Mouse (Mus musculus) heart, embryonic 15.5 days (tissue): ENCODE measurements around the gene 1110017D15Rik. TPM values are rescaled to one million over a fixed set of nuclear protein-coding genes. Genes with fewer than 3 reads are reported as not detected.

Source experiments
- ATAC-seq: fragments of 200-750 bp; cut with Nextera tagmentation; replicated peaks from 2 replicates; pipeline ENCODE4 v1.8.0; 2017; ENCODE audit warnings: low read depth, moderate TSS enrichment; ENCODE audit not compliant: insufficient number of reproducible peaks, insufficient read depth, low FRiP score
- H3K27ac ChIP-seq: fragments of 300-500 bp; sonication (generic); 2 replicates; pipeline ENCODE4 v1.5.1; 2015; ENCODE audit warnings: mild to moderate bottlenecking, inconsistent platforms
- H3K27me3 ChIP-seq: fragments of 300-500 bp; sonication (generic); 2 replicates; pipeline ENCODE4 v1.6.1; 2015; ENCODE audit warnings: inconsistent platforms
- H3K36me3 ChIP-seq: fragments of 300-500 bp; sonication (generic); 2 replicates; pipeline ENCODE4 v1.6.1; 2015; ENCODE audit warnings: mild to moderate bottlenecking, inconsistent platforms
- H3K4me1 ChIP-seq: fragments of 300-500 bp; sonication (generic); replicated peaks from 2 replicates; pipeline ENCODE4 v1.6.1; 2015; ENCODE audit warnings: inconsistent platforms
- H3K4me2 ChIP-seq: fragments of 300-500 bp; sonication (generic); 2 replicates; pipeline ENCODE4 v1.6.1; 2015; ENCODE audit warnings: inconsistent platforms, mild to moderate bottlenecking, moderate library complexity
- H3K4me3 ChIP-seq: fragments of 300-500 bp; sonication (generic); 2 replicates; pipeline ENCODE4 v1.5.1; 2015; ENCODE audit warnings: mild to moderate bottlenecking, inconsistent platforms
- H3K9ac ChIP-seq: fragments of 300-500 bp; sonication (generic); 2 replicates; pipeline ENCODE4 v1.6.1; 2015; ENCODE audit warnings: mild to moderate bottlenecking, inconsistent platforms
- H3K9me3 ChIP-seq: fragments of 300-500 bp; sonication (generic); replicated peaks from 2 replicates; pipeline ENCODE4 v1.6.1; 2016; ENCODE audit warnings: inconsistent platforms
- WGBS: fragments of 180-500 bp; shearing (Covaris S2); methylation state at CpG from one replicate; pipeline ENCODE4 v1.1.7; 2015; ENCODE audit warnings: mixed read lengths; 5-methylcytosine and 5-hydroxymethylcytosine counted together
- polyA plus RNA-seq: library from polyadenylated mRNA; unstranded; fragments of >200 nt; fragmentation: Nextera tagmentation; extraction: Ambion mirVana; gene quantifications from 2 replicates; pipeline ENCODE4 v1.2.1, GENCODE M21; 2015

Gene 1110017D15Rik
- polyA plus RNA-seq, 1 experiment from 2014 or later, result 0.77 TPM

DNA sequence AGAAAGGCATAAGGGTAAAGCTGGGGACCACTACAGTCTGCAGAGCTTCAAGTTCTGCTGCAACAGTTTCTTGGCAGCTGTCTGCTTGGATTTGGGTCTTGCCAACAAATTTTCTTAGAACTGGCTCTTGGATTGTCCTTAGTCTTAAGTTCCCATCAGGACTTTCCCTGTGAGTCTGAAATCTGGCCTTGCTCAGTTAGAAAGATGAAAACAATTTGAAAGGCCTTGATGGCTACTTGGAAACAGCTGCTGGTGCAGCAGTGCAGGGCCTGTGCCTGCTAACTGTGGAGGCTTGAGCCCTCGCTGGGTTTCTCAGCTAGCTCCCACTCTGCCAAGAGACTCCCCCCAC lies 37.7 kb downstream of the 1110017D15Rik start:
- peak overlapping the region; percentile 64 for H3K27ac ChIP-seq
- H3K36me3 ChIP-seq, result no peaks in the 10 kb centered on the region
- ATAC-seq, result 0 out of 2 replicates have a peak, but pooled peaks have one; percentile 36
- H3K4me1 ChIP-seq, result peaks cover 12% of the 10 kb centered on the region
- H3K9ac ChIP-seq, result no peak overlapping the region
- no peaks in the 10 kb centered on the region for H3K9me3 ChIP-seq
- H3K4me3 ChIP-seq, result no peak overlapping the region
- no peaks in the 10 kb centered on the region for H3K27me3 ChIP-seq
- WGBS, result 58% methylated on average over 1 of the region's 1 CpGs
- no peak overlapping the region for H3K4me2 ChIP-seq

DNA sequence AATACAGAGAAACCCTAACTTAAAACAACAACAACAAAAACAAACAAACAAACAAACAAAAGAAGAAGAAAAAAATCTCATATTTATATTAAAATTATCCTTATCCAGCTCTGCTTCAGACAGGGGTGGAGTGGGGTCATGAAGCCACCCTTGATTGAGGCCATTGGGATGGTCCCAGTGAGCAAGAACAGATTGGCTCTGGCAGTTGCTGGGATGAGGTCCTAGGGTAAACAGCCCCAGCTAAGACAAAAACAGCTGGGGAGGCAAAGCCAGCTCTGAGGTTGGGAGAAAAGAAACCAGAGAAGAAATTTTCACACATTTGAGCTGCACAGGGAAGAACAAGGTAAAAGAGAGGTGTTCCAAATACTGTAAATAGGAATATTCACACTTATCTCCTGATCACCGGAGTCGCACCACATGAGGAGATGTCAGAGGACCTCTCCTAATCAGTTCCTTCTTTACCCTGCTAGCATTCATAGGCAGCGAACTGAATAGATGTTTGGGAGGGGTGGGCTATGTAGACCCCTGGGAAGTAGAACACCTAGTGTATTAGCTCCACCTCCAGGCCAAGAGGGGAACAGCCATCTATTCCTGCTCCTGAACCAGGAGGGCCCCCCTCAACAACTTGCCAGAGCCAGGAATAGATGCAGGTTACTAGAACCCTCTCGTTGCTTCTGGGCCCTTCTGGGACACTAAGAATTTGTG lies 38.2 kb downstream of the 1110017D15Rik start:
- Histone ChIP-seq H3K4me2 (no peak overlapping the region), H3K9ac (no peak overlapping the region), H3K4me1 (peaks cover 12% of the 10 kb centered on the region), H3K27ac (no peak overlapping the region), H3K36me3 (no peaks in the 10 kb centered on the region), H3K9me3 (no peaks in the 10 kb centered on the region), H3K4me3 (no peak overlapping the region), H3K27me3 (no peaks in the 10 kb centered on the region)
- ATAC-seq, result no peak
- 60% methylated on average over 4 of the region's 4 CpGs for WGBS

DNA sequence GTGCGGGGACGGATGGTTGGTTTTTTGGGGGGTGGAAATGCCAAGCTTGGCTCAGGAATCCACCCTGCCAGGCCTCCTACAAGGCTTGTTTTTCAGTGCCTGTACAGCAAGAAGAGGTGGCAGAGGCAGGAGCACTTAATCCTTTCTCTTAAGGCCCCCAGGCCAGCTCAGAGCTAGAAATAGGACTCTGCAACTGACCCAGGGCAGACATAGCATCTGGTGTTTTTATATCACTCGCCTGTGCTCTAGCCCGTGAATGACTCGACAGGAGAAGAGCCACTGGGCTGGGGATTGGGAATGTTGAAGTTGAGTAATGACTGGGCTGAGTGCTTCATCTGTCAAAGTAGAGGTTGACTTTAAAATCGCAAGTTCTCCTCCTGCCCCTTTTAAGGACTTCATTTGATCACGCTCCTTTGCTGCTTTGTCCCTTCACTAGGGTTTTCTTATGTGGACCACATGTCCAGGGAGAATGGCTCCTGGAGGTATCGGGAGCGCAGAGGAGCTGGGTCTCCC lies 39.4 kb downstream of the 1110017D15Rik start:
- 75% methylated on average over 9 of the region's 9 CpGs for WGBS
- no peak for ATAC-seq
- H3K27me3 ChIP-seq, result no peaks in the 10 kb centered on the region

GRCm38 (mm10) chr4:41471384-41471689 lies 45.8 kb downstream of the 1110017D15Rik start:
- Histone ChIP-seq H3K36me3 (no peaks in the 10 kb centered on the region), H3K4me3 (no peak overlapping the region), H3K4me2 (no peak overlapping the region), H3K27ac (no peak overlapping the region), H3K4me1 (no peaks in the 10 kb centered on the region; the same call in 1 of the 2 replicates), H3K27me3 (no peaks in the 10 kb centered on the region), H3K9ac (no peak overlapping the region), H3K9me3 (no peaks in the 10 kb centered on the region)
- WGBS, result 74% methylated on average over 1 of the region's 1 CpGs
- ATAC-seq, result no peak

More for the DNA sequence above, 39.4 kb downstream of the 1110017D15Rik start:
- Histone ChIP-seq H3K9ac (no peak overlapping the region), H3K9me3 (no peaks in the 10 kb centered on the region), H3K4me2 (no peak overlapping the region), H3K36me3 (no peaks in the 10 kb centered on the region), H3K27ac (no peak overlapping the region), H3K4me1 (peaks cover 12% of the 10 kb centered on the region), H3K4me3 (no peak overlapping the region)

DNA sequence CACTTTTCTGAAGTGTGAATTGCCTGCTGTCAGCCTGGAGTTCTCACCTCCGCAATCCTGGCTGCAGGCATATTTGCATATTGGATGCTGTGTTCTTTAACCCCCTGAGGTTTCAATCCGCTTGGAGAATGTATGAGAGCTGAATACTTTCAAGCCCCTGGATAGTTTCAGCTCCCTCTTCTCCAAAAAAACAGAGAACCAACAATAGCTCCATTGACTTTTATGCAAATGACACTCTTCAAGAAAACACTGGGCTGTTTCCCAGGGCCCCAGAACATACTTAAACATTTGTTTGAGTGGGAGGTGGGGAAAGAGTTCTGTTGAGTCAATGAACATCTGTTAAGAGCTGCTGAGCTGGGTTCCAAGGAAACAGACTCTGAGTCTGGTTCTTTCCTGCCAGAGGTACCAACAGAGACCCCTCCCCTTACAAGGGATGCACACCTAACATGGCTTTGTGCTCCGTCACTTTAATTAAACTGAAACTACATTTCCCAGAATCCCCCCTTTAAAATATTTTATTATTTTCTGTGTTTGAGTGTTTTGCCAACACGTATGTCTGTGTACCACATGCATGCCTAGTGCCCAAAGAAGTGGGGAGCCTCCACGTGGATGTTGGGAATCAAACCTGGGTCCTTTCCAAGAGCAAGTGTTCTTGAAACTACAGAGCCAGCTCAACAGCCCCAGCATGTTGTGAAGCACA lies 46.3 kb downstream of the 1110017D15Rik start:
- Histone ChIP-seq H3K4me1 (no peaks in the 10 kb centered on the region; the same call in 1 of the 2 replicates), H3K9ac (no peak overlapping the region), H3K27me3 (no peaks in the 10 kb centered on the region), H3K36me3 (no peaks in the 10 kb centered on the region), H3K27ac (no peak overlapping the region), H3K4me2 (no peak overlapping the region), H3K4me3 (no peak overlapping the region), H3K9me3 (no peaks in the 10 kb centered on the region)
- no peak for ATAC-seq
- WGBS, result 50% methylated on average over 5 of the region's 5 CpGs

DNA sequence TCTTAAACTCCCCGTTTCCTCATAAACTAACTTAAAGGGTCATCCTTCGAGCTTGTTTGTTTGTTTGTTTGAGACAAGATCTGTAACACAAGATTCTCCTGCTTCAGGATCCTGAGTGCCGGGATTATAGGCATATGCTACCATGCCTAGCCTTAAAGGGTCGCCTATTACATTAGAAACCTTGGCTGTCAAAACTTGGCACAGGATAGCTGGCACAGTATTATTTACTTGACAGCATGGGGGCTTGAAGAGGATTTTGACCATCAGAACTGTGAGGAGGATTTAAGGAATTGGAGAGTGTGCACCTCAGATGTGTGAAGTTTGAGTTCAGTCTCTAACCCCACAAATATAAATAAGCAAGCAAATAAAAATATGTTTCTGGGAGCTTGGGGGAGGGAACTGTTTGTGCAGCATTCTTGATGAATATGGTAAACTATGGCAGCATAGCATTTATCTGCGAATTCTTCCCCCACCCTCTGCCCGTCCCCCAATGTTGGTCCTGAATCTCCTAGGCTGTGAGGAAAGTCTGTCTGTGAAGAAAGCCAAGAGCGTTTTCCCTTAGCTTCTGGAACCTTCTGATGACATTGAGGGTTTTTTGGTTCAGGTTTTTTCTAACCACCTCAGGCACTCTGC lies 47.0 kb downstream of the 1110017D15Rik start:
- H3K9ac ChIP-seq, result no peak overlapping the region
- H3K27ac ChIP-seq, result no peak overlapping the region
- no peak overlapping the region for H3K4me3 ChIP-seq
- no peak overlapping the region for H3K4me2 ChIP-seq
- no peaks in the 10 kb centered on the region for H3K9me3 ChIP-seq
- ATAC-seq, result no peak
- 55% methylated on average over 7 of the region's 7 CpGs for WGBS
- no peaks in the 10 kb centered on the region for H3K36me3 ChIP-seq
- no peaks in the 10 kb centered on the region for H3K27me3 ChIP-seq
- peaks cover 3% of the 10 kb centered on the region; the same call in 1 of the 2 replicates for H3K4me1 ChIP-seq

DNA sequence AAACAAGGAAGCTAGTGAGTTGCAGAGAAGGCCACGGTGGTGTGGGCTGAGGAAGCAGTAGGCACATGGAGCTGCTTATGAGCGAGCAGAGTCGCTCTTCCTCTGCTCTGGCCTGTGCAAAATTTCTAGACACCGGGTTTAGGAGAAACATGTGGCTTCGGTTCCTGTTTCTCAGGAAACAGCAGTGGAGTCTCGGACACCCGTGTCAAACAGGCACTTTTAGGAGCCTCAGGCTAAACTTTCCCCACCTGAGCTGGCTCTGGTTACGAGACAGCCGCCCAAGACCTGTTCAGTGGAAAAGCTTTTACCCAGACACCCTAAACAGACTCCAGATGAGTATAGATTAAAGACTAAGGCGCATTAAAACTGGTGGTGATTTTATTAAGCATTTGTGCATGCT lies 47.9 kb downstream of the 1110017D15Rik start:
- no peak overlapping the region for H3K4me3 ChIP-seq
- H3K9ac ChIP-seq, result no peak overlapping the region
- no peaks in the 10 kb centered on the region for H3K9me3 ChIP-seq
- H3K36me3 ChIP-seq, result no peaks in the 10 kb centered on the region
- peaks cover 3% of the 10 kb centered on the region; the same call in 1 of the 2 replicates for H3K4me1 ChIP-seq
- H3K27me3 ChIP-seq, result no peaks in the 10 kb centered on the region
- H3K27ac ChIP-seq, result no peak overlapping the region
- H3K4me2 ChIP-seq, result no peak overlapping the region
- no peak for ATAC-seq
- 79% methylated on average over 10 of the region's 10 CpGs for WGBS

DNA sequence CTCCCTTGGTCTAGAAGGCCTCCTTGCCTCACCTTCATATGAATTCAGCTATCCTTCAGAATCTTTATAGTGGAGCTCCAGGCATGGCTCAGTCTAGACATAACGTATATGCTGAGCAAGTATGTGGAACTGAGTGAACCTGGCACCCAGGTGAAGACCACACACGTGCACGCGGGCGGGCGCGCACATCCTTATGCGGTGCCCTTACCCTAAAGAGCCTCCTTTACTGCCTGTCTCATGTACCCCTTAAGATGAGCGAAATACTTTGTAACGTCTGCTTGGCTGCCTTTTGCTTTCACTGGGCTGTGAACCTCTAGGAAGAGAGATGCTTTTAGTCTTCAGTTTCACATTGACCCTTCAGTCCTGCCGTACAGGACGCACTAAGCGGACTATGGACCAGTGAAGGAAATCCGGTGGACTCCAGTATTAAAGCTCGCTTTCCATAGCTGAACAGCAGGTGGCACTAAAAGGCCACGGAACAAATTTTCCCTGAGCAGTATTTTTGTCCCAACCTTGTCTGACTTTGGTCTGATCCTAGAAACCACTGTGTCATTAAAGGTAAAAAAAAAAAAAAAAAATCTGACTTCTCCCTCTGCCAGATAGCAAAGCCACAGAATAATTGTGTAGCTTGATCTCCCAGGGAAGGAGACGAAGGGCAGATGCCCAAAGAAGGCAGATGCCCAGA lies 48.6 kb downstream of the 1110017D15Rik start:
- Histone ChIP-seq H3K9me3 (no peaks in the 10 kb centered on the region), H3K4me1 (peaks cover 7% of the 10 kb centered on the region), H3K4me3 (no peak overlapping the region), H3K27ac (no peak overlapping the region), H3K4me2 (no peak overlapping the region), H3K9ac (no peak overlapping the region), H3K27me3 (no peaks in the 10 kb centered on the region), H3K36me3 (no peaks in the 10 kb centered on the region)
- ATAC-seq, result no peak
- 58% methylated on average over 17 of the region's 17 CpGs for WGBS

DNA sequence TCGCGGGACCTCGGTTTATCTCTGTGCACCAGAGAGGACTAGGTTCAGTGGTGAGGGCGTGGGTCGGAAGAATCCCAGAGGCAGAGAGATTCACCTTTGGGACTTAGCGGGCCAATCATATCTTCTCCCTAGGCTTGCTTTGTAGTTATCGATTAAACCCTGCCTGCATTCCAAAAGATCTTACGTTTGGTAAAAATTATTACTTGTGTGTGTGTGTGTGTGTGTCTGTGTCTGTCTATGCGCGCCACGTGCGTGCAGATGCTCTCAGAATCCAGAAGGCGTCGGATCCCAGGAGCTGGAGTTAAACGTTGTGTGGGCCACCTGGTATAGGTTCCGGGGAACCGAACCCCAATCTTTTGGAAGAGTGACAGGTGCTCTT lies 51.9 kb downstream of the 1110017D15Rik start:
- Histone ChIP-seq H3K9me3 (no peaks in the 10 kb centered on the region), H3K27ac (peak overlapping the region; percentile 18; the same call in 1 of the 2 replicates), H3K27me3 (no peaks in the 10 kb centered on the region), H3K9ac (peak overlapping the region; percentile 66), H3K4me2 (peak overlapping the region; percentile 60), H3K4me1 (peaks cover 12% of the 10 kb centered on the region), H3K36me3 (no peaks in the 10 kb centered on the region), H3K4me3 (peak overlapping the region; percentile 62)
- ATAC-seq, result no peak
- 4% methylated on average over 17 of the region's 17 CpGs for WGBS

- H3K4me3 ChIP-seq, result peak within 1 kb of the TSS; percentile 62
- peaks cover 12% of the 10 kb centered on the region for H3K4me1 ChIP-seq
- H3K27me3 ChIP-seq, result no peaks in the 10 kb centered on the region
- H3K9ac ChIP-seq, result peak within 1 kb of the TSS; percentile 66
- no peaks in the 10 kb centered on the region for H3K36me3 ChIP-seq
- peak within 1 kb of the TSS; percentile 73 for H3K4me2 ChIP-seq
- H3K9me3 ChIP-seq, result no peaks in the 10 kb centered on the region
- ATAC-seq, result peak; percentile 98
- peak within 1 kb of the TSS; percentile 37 for H3K27ac ChIP-seq
- under 1% methylated on average over 70 of the region's 70 CpGs for WGBS
These were observed 52.5 kb downstream of the 1110017D15Rik start, which contains the start of the genes Kif24 and Nudt2 for GRCm38 (mm10) chr4:41464345-41465286. TSS of gene Kif24 (minus strand) at chr4:41464887. TSS of gene Nudt2 (plus strand) at chr4:41465151.
